Mouse (Mus musculus) cerebellum, postnatal 14 days (tissue): ENCODE data around the gene Gm11168.
"Not testable (repeated sequence)": the region's sequence is repeated elsewhere in the genome, so short reads cannot be mapped to it uniquely, and the experiment has no call there.

ENCODE experiments used
- DNase-seq, 2 experiments: peaks; one replicate each; pipeline ENCODE4 v3.0.0; 2021; ENCODE audit warnings: mixed read lengths in 2 of 2

Gm11168 gene

GRCm38 (mm10) chr9:3002794-3003396 is at the start of gene Gm11168:
TSS of gene Gm11168 (plus strand) at chr9:3003346.
- peak in 1 of 2 experiments; percentile 3 for DNase-seq

- not testable (repeated sequence) for DNase-seq
Observed at GRCm38 (mm10) chr9:3000445-3000972, 2.6 kb upstream of the Gm11168 start, which contains the start of gene Gm10722. TSS of gene Gm10722 (plus strand) at chr9:3000922.

- DNase-seq = not testable (repeated sequence)
Observed at GRCm38 (mm10) chr9:3001006-3001405, 2.1 kb upstream of the Gm11168 start.

GRCm38 (mm10) chr9:3001948-3002659 is 1.0 kb upstream of the Gm11168 start:
- peak; percentile 85 to 99 for DNase-seq

- DNase-seq = not testable (repeated sequence)
Observed at GRCm38 (mm10) chr9:3006179-3006578, 3.0 kb downstream of the Gm11168 start.

GRCm38 (mm10) chr9:3006636-3007035 is 3.5 kb downstream of the Gm11168 start:
- not testable (repeated sequence) for DNase-seq

- DNase-seq = peak in 1 of 2 experiments; percentile 4
Observed at GRCm38 (mm10) chr9:3007272-3007671, 4.1 kb downstream of the Gm11168 start.

GRCm38 (mm10) chr9:3009331-3009730 is 6.2 kb downstream of the Gm11168 start:
- DNase-seq = not testable (repeated sequence)

- not testable (repeated sequence) for DNase-seq
Observed at GRCm38 (mm10) chr9:3012054-3012621, 9.0 kb downstream of the Gm11168 start.

- DNase-seq = not testable (repeated sequence)
Observed at GRCm38 (mm10) chr9:3012733-3013279, 9.7 kb downstream of the Gm11168 start, which contains the start of gene Gm10721. TSS of gene Gm10721 (plus strand) at chr9:3013140.

- not testable (repeated sequence) for DNase-seq
Observed at GRCm38 (mm10) chr9:3015354-3015753, 12.2 kb downstream of the Gm11168 start, which contains the start of gene Gm10720. TSS of gene Gm10720 (plus strand) at chr9:3015654.

GRCm38 (mm10) chr9:3015896-3016295 is 12.8 kb downstream of the Gm11168 start:
- peak in 1 of 2 experiments; percentile 2 for DNase-seq

GRCm38 (mm10) chr9:3017108-3017507 is 14.0 kb downstream of the Gm11168 start, which contains the start of gene Gm10719:
TSS of gene Gm10719 (plus strand) at chr9:3017408.
- not testable (repeated sequence) for DNase-seq

GRCm38 (mm10) chr9:3018944-3019343 is 15.8 kb downstream of the Gm11168 start:
- peak; percentile 79 to 93 for DNase-seq

GRCm38 (mm10) chr9:3019835-3020727 is 16.9 kb downstream of the Gm11168 start:
- DNase-seq = peak; percentile 46 to 79

- DNase-seq = not testable (repeated sequence)
Observed at GRCm38 (mm10) chr9:3022316-3023008, 19.3 kb downstream of the Gm11168 start.

- DNase-seq = peak in 1 of 2 experiments; percentile 3
Observed at GRCm38 (mm10) chr9:3023312-3023984, 20.3 kb downstream of the Gm11168 start, which contains the start of gene Gm10718. TSS of gene Gm10718 (plus strand) at chr9:3023547.

- DNase-seq = not testable (repeated sequence)
Observed at GRCm38 (mm10) chr9:3023985-3024648, 21.0 kb downstream of the Gm11168 start.

- DNase-seq = not testable (repeated sequence)
Observed at GRCm38 (mm10) chr9:3024912-3025467, 21.8 kb downstream of the Gm11168 start, which contains the start of gene Gm10717. TSS of gene Gm10717 (plus strand) at chr9:3025417.
